Mouse (Mus musculus) stomach, embryonic 16.5 days (tissue): ENCODE measurements around the gene Fgf8. TPM values are rescaled to one million over a fixed set of nuclear protein-coding genes. Genes with fewer than 3 reads are reported as not detected.

ENCODE experiments used
- ATAC-seq: fragments of 200-750 bp; cut with Nextera tagmentation; 2 replicates; pipeline ENCODE4 v1.8.0; 2017; ENCODE audit warnings: moderate number of reproducible peaks, moderate TSS enrichment; ENCODE audit not compliant: insufficient read depth, low FRiP score
- H3K27ac ChIP-seq: fragments of 300-500 bp; sonication (generic); 2 replicates; pipeline ENCODE4 v1.5.1; 2014; ENCODE audit warnings: low read length
- H3K27me3 ChIP-seq: fragments of 300-500 bp; sonication (generic); 2 replicates; pipeline ENCODE4 v1.6.1; 2014; ENCODE audit warnings: low read length, control low read depth, mixed read lengths; ENCODE audit not compliant: control insufficient read depth, insufficient read depth
- H3K36me3 ChIP-seq: fragments of 300-500 bp; sonication (generic); 2 replicates; pipeline ENCODE4 v1.6.1; 2014; ENCODE audit warnings: low read length; ENCODE audit not compliant: control insufficient read depth, insufficient read depth
- H3K4me1 ChIP-seq: fragments of 300-500 bp; sonication (generic); 2 replicates; pipeline ENCODE4 v1.6.1; 2014; ENCODE audit warnings: low read length, control low read depth, mixed read lengths; ENCODE audit not compliant: control insufficient read depth, insufficient read depth
- H3K4me2 ChIP-seq: fragments of 300-500 bp; sonication (generic); 2 replicates; pipeline ENCODE4 v1.6.1; 2014; ENCODE audit warnings: low read depth, low read length, mixed read lengths
- H3K4me3 ChIP-seq: fragments of 300-500 bp; sonication (generic); replicated peaks from 2 replicates; pipeline ENCODE4 v1.5.1; 2014; ENCODE audit warnings: mild to moderate bottlenecking, low read length
- H3K9ac ChIP-seq: fragments of 300-500 bp; sonication (generic); 2 replicates; pipeline ENCODE4 v1.6.1; 2014; ENCODE audit warnings: low read length
- H3K9me3 ChIP-seq: fragments of 300-500 bp; sonication (generic); replicated peaks from 2 replicates; pipeline ENCODE4 v1.6.1; 2016; ENCODE audit warnings: low read length, control low read depth; ENCODE audit not compliant: control insufficient read depth
- WGBS: fragments of 180-500 bp; shearing (Covaris S2); extraction: QIAGEN DNeasy Blood & Tissue Kit; methylation state at CpG from one replicate; pipeline ENCODE4 v1.1.7; 2014; 5-methylcytosine and 5-hydroxymethylcytosine counted together
- polyA plus RNA-seq: library from polyadenylated mRNA; unstranded; fragments of >200 nt; fragmentation: Nextera tagmentation; extraction: Ambion mirVana; gene quantifications from 2 replicates; pipeline ENCODE4 v1.2.1, GENCODE M21; 2015

Gene Fgf8
- polyA plus RNA-seq, 1 experiment from 2014 or later = not detected

- Histone ChIP-seq H3K4me2 (no peak overlapping the region), H3K27ac (no peak overlapping the region), H3K9ac (no peak overlapping the region), H3K4me3 (no peak overlapping the region), H3K27me3 (peaks cover 73% of the 10 kb centered on the region), H3K36me3 (no peaks in the 10 kb centered on the region), H3K4me1 (peaks cover 27% of the 10 kb centered on the region), H3K9me3 (no peaks in the 10 kb centered on the region)
- ATAC-seq = no peak
- WGBS = 31% methylated on average over 7 of the region's 7 CpGs
These were observed 904 bp upstream of the Fgf8 start for GRCm38 (mm10) chr19:45743619-45744018.

- ATAC-seq = no peak
- peak overlapping the region; percentile 41 for H3K4me3 ChIP-seq
- WGBS = 4% methylated on average over 24 of the region's 44 CpGs
- H3K27ac ChIP-seq = no peak overlapping the region
- H3K9me3 ChIP-seq = no peaks in the 10 kb centered on the region
- peaks cover 79% of the 10 kb centered on the region for H3K27me3 ChIP-seq
- H3K4me2 ChIP-seq = peak overlapping the region; percentile 67
- peaks cover 22% of the 10 kb centered on the region for H3K4me1 ChIP-seq
- peak overlapping the region; percentile 45; the same call in 1 of the 2 replicates for H3K9ac ChIP-seq
- H3K36me3 ChIP-seq = no peaks in the 10 kb centered on the region
These were observed 365 bp upstream of the Fgf8 start for GRCm38 (mm10) chr19:45742984-45743575.

DNA sequence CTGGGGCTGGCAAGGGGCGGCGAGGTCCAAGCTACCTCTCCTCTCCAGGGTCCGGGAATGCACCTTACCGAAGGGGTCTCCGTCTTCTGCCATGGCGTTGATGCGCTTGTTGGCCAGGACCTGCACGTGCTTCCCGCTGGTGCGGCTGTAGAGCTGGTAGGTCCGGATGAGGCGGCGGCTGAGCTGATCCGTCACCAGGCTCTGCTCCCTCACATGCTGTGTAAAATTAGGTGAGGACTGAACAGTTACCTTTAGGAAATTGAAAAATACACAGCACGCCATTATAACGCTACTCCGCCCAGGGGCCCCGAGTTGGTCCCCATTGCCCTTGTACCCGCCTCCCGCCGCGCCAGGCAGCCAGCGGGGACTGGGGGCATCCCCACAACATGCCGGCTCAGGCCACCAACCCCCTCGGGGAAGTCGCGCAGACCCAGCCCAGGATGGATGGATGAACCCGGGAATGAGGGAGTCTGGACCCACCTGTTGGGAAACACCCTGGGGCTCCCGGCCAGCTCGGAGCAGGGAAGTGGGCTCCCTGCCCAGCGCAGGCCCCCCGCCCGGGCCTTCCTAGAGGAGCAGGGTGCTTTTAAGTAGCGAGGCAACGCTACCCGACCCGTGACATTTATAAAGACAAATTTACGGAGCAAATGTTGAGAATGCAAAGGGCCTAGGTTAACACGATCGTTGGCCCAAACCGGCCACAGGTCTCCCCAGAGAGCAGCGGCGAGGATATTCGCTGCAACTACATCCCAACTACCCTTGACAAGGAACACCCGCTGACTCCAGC is 1.1 kb downstream of the Fgf8 start:
- H3K4me1 ChIP-seq = peaks cover 30% of the 10 kb centered on the region
- no peak for ATAC-seq
- H3K36me3 ChIP-seq = no peaks in the 10 kb centered on the region
- H3K27ac ChIP-seq = no peak overlapping the region
- 5% methylated on average over 45 of the region's 45 CpGs for WGBS
- no peak overlapping the region for H3K9ac ChIP-seq
- H3K9me3 ChIP-seq = no peaks in the 10 kb centered on the region
- H3K4me3 ChIP-seq = peak overlapping the region; percentile 41; the same call in 1 of the 2 replicates
- peaks cover 92% of the 10 kb centered on the region for H3K27me3 ChIP-seq
- peak overlapping the region; percentile 67; the same call in 1 of the 2 replicates for H3K4me2 ChIP-seq

DNA sequence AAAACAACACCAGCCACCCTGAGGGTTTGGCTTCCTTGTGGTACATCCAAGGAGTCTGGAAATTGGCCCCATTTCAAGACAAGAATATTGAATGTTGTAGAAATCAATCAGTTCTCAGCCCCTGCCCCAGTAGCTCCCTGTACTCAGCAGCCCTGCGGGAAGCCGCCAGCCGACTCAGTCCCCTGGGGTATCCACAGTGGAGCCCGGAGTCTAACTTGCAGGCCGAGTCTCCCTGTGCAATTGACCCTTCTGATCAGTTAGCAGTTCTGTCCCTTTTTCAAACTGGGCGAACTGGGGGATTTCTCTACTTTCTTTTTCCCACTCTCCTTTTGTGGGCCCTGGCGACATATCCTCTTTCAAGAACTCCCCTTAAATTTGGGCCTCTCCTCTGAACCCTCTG is 1.9 kb downstream of the Fgf8 start:
- H3K9ac ChIP-seq = no peak overlapping the region
- WGBS = 22% methylated on average over 7 of the region's 7 CpGs

DNA sequence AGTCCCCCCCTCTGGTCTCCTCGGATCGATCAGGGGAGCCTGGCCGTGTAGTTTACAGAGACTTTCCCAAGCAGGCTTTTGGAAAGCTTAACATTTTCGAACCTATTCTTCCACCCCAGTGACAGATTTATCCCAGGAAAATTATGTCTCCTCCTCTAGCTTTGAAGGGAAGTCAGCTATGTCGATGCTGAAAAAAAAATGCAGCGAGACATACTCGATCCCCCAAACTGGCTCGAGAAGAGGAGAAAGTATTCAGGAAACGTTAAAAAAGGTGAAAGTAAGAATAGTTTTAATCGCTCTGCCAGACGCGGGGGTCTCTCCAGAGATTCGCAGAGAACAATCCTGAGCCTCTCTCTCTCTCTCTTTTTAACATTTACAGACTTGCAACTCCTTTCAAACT is 2.5 kb downstream of the Fgf8 start:
- Histone ChIP-seq H3K27me3 (peaks cover 95% of the 10 kb centered on the region), H3K4me3 (no peak overlapping the region), H3K9ac (no peak overlapping the region), H3K4me1 (peaks cover 26% of the 10 kb centered on the region), H3K27ac (no peak overlapping the region), H3K36me3 (no peaks in the 10 kb centered on the region), H3K4me2 (no peak overlapping the region), H3K9me3 (no peaks in the 10 kb centered on the region)
- 11% methylated on average over 13 of the region's 13 CpGs for WGBS
- ATAC-seq = no peak

More for the DNA sequence above, 1.9 kb downstream of the Fgf8 start:
- no peaks in the 10 kb centered on the region for H3K36me3 ChIP-seq
- ATAC-seq = no peak
- peaks cover 27% of the 10 kb centered on the region for H3K4me1 ChIP-seq
- H3K27ac ChIP-seq = no peak overlapping the region
- H3K27me3 ChIP-seq = peaks cover 95% of the 10 kb centered on the region
- no peaks in the 10 kb centered on the region for H3K9me3 ChIP-seq
- no peak overlapping the region for H3K4me2 ChIP-seq
- H3K4me3 ChIP-seq = no peak overlapping the region

- Histone ChIP-seq H3K4me1 (peaks cover 26% of the 10 kb centered on the region), H3K4me3 (no peak overlapping the region), H3K9ac (no peak overlapping the region), H3K27ac (no peak overlapping the region), H3K9me3 (no peaks in the 10 kb centered on the region), H3K4me2 (no peak overlapping the region), H3K36me3 (no peaks in the 10 kb centered on the region), H3K27me3 (peaks cover 88% of the 10 kb centered on the region)
- 73% methylated on average over 5 of the region's 5 CpGs for WGBS
- no peak for ATAC-seq
These were observed 4.2 kb downstream of the Fgf8 start for GRCm38 (mm10) chr19:45738521-45738920.

- Histone ChIP-seq H3K27me3 (peaks cover 87% of the 10 kb centered on the region), H3K36me3 (no peaks in the 10 kb centered on the region), H3K4me1 (peaks cover 23% of the 10 kb centered on the region), H3K27ac (no peak overlapping the region), H3K4me3 (no peak overlapping the region), H3K9ac (no peak overlapping the region), H3K9me3 (no peaks in the 10 kb centered on the region), H3K4me2 (no peak overlapping the region)
- 82% methylated on average over 10 of the region's 10 CpGs for WGBS
- ATAC-seq = no peak
These were observed 4.8 kb downstream of the Fgf8 start for GRCm38 (mm10) chr19:45737846-45738484.

DNA sequence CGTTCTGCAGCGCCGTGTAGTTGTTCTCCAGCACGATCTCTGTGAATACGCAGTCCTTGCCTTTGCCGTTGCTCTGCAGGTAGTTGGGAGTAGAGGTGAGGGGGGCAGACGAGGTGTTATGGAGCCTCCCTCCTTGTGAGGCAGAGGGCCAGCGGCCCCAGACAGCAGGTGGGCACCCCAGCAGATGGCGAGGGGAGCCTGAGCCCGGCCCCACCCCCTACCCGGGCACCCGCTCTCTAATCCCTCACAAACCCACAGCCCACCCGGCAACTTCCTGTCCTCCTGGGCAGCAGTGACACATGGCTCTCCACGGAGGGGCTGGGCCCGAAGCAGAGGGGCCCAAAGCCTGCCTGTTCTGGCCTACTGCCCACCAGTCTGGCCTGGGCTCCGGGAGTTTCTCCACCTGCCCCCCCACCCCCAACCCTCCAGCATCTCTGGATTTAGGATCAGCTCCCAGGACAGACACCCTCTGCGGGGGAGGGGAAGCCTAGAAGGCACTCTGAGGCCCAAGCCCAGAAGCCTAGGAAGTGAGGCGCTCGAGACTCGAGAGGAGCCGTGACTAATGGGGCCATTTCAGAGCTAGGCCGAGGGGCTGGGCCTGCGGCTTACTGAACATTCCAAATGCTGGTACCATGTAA is 5.4 kb downstream of the Fgf8 start:
- peak overlapping the region; percentile 35 for H3K4me3 ChIP-seq
- no peaks in the 10 kb centered on the region for H3K36me3 ChIP-seq
- ATAC-seq = 0 out of 2 replicates have a peak, but pooled peaks have one; percentile 28
- 23% methylated on average over 23 of the region's 23 CpGs for WGBS
- peaks cover 81% of the 10 kb centered on the region for H3K27me3 ChIP-seq
- peaks cover 16% of the 10 kb centered on the region for H3K4me1 ChIP-seq
- H3K4me2 ChIP-seq = peak overlapping the region; percentile 58
- H3K9me3 ChIP-seq = no peaks in the 10 kb centered on the region
- H3K27ac ChIP-seq = no peak overlapping the region
- H3K9ac ChIP-seq = peak overlapping the region; percentile 42; the same call in 1 of the 2 replicates
